Mouse (Mus musculus): ENCODE data around the gene Elk3. TPM values are rescaled to one million over a fixed set of nuclear protein-coding genes. Genes with fewer than 3 reads are reported as not detected.

Elk3 gene
- total RNA-seq, 1 experiment: 15.7 TPM

DNA sequence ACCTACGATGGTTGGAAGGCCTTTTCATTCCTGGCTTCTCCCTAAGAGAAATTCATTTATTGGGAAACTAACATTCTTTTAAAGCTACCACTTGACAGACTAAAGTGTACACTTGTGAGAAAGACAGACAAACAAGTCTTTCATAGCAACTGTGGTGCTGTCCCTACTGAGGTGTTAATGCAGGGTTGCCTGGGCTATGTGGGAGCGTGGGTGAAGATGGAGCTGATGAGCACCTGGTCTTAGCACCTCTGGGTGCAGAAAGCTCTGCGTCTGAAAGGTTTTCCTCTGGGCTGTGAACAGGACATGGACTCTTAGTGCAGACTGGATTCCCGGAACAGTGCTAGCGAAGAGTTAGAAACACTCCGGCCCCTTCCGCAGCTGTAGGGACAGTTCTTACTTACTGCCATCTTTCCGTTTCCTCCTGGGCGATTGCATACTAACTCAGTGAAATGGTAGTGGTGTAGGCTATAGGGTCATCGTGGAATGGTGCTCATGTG is 66.7 kb downstream of the Elk3 start:
- in situ Hi-C loops (cut with MboI; ENCODE audit: low sequenced_read_pairs in 2 of 2, unreplicated experiment in 2 of 2): no loop called here
- no peak overlapping the region for H3K27ac ChIP-seq (ENCODE audit: insufficient read depth, low read depth, low read length, poor library complexity, severe bottlenecking)
- TF ChIP-seq HCFC1 (IDR thresholded peaks at IDR 0.05; ENCODE audit: borderline replicate concordance, insufficient read depth, low read length) (no peak), ZC3H11A (IDR thresholded peaks at IDR 0.05; ENCODE audit: borderline replicate concordance, low read depth, low read length) (no peak), CHD2 (IDR thresholded peaks at IDR 0.05; ENCODE audit: low read depth, low read length) (no peak), MAFK (IDR thresholded peaks at IDR 0.05; ENCODE audit: insufficient read depth, low read depth, low read length) (no peak), ZNF384 (IDR thresholded peaks at IDR 0.05; ENCODE audit: low read depth, low read length) (no peak)
- H3K4me1 ChIP-seq (ENCODE audit: control insufficient read depth in 2 of 2, insufficient read depth in 2 of 2, low read length in 2 of 2, poor library complexity in 1 of 2): peaks cover 11 to 16% of the 10 kb centered on the region in 2 experiments
- DNase-seq (ENCODE audit: low read depth, low spot score): no peak
- H3K9ac ChIP-seq (ENCODE audit: insufficient read depth, low read depth, low read length, poor library complexity, severe bottlenecking): no peak overlapping the region; the same call in 1 of the 2 replicates
- H3K36me3 ChIP-seq (ENCODE audit: control insufficient read depth, insufficient read depth, low read length, poor library complexity, severe bottlenecking): peaks cover 5% of the 10 kb centered on the region
- H3K4me3 ChIP-seq (ENCODE audit: insufficient read depth in 1 of 2, low read depth in 1 of 2, low read length in 2 of 2, poor library complexity in 1 of 2, severe bottlenecking in 1 of 2): no peak overlapping the region
- no peaks in the 10 kb centered on the region for H3K9me3 ChIP-seq (ENCODE audit: control insufficient read depth, insufficient read depth, low read depth, low read length)

DNA sequence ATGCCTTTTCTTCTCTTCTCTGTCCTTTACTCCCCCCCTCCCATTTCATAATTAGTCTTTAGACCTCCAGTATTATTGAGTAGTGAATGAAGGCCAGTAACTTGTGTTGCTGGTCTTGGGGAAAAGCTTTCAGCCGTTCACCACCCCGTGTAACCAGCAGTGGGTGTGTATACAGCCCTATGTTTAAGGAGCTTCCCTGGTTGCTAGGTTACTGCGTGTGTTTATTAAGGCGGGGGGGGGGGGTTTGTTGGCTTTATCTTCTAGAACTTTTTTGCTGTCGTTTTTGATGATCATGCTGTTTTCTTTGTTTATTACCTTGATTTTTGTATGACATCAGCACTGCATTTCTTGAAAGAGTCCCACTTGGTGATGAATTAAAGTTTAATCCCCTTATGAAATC is 68.1 kb downstream of the Elk3 start:
- Histone ChIP-seq H3K27ac (ENCODE audit: insufficient read depth, low read depth, low read length, poor library complexity, severe bottlenecking) (peak overlapping the region; percentile 76; the same call in 1 of the 2 replicates), H3K9ac (ENCODE audit: insufficient read depth, low read depth, low read length, poor library complexity, severe bottlenecking) (no peak overlapping the region), H3K4me1 (ENCODE audit: control insufficient read depth in 2 of 2, insufficient read depth in 2 of 2, low read length in 2 of 2, poor library complexity in 1 of 2) (peaks cover 10 to 16% of the 10 kb centered on the region in 2 experiments), H3K4me3 (ENCODE audit: insufficient read depth in 1 of 2, low read depth in 1 of 2, low read length in 2 of 2, poor library complexity in 1 of 2, severe bottlenecking in 1 of 2) (no peak overlapping the region), H3K9me3 (ENCODE audit: control insufficient read depth, insufficient read depth, low read depth, low read length) (no peaks in the 10 kb centered on the region), H3K36me3 (ENCODE audit: control insufficient read depth, insufficient read depth, low read length, poor library complexity, severe bottlenecking) (peaks cover 9% of the 10 kb centered on the region)
- in situ Hi-C loops (cut with MboI; ENCODE audit: low sequenced_read_pairs in 2 of 2, unreplicated experiment in 2 of 2): no loop called here
- no peak for DNase-seq (ENCODE audit: low read depth, low spot score)
- no peak for TF ChIP-seq HCFC1 (IDR thresholded peaks at IDR 0.05; ENCODE audit: borderline replicate concordance, insufficient read depth, low read length)
- TF ChIP-seq CHD2 (IDR thresholded peaks at IDR 0.05; ENCODE audit: low read depth, low read length): no peak
- TF ChIP-seq ZNF384 (IDR thresholded peaks at IDR 0.05; ENCODE audit: low read depth, low read length): no peak
- no peak for TF ChIP-seq ZC3H11A (IDR thresholded peaks at IDR 0.05; ENCODE audit: borderline replicate concordance, low read depth, low read length)
- TF ChIP-seq MAFK (IDR thresholded peaks at IDR 0.05; ENCODE audit: insufficient read depth, low read depth, low read length): no peak

DNA sequence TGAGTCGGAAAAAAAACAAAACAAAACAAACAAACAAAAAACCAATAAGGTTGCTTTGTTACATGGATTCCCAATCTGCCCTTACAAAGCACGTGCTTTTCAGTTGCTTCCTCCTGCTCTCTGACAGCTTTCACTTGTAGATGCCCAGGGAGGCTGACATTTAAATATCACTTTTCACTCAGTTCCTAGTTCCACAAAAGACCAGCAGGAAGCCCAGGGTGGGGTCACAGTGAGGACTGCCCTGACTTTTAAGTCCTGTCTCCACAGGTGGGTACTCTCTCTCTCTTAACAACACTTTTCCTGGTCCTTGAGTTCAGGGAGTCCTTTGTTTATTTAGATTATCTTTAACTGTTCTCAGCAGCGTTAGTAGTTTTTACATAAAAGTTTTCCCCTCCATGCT is 68.7 kb downstream of the Elk3 start:
- Histone ChIP-seq H3K4me3 (ENCODE audit: insufficient read depth in 1 of 2, low read depth in 1 of 2, low read length in 2 of 2, poor library complexity in 1 of 2, severe bottlenecking in 1 of 2) (no peak overlapping the region), H3K36me3 (ENCODE audit: control insufficient read depth, insufficient read depth, low read length, poor library complexity, severe bottlenecking) (peaks cover 11% of the 10 kb centered on the region), H3K9ac (ENCODE audit: insufficient read depth, low read depth, low read length, poor library complexity, severe bottlenecking) (peak overlapping the region; percentile 32; the same call in 1 of the 2 replicates), H3K4me1 (ENCODE audit: control insufficient read depth in 2 of 2, insufficient read depth in 2 of 2, low read length in 2 of 2, poor library complexity in 1 of 2) (peaks cover 6 to 16% of the 10 kb centered on the region in 2 experiments), H3K9me3 (ENCODE audit: control insufficient read depth, insufficient read depth, low read depth, low read length) (no peaks in the 10 kb centered on the region), H3K27ac (ENCODE audit: insufficient read depth, low read depth, low read length, poor library complexity, severe bottlenecking) (peak overlapping the region; percentile 88; the same call in 1 of the 2 replicates)
- DNase-seq (ENCODE audit: low read depth, low spot score): peak; percentile 80
- in situ Hi-C loops (cut with MboI; ENCODE audit: low sequenced_read_pairs in 2 of 2, unreplicated experiment in 2 of 2): no loop called here
- TF ChIP-seq HCFC1 (IDR thresholded peaks at IDR 0.05; ENCODE audit: borderline replicate concordance, insufficient read depth, low read length) (0 out of 2 replicates have a peak, but pooled peaks have one; percentile 24), ZC3H11A (IDR thresholded peaks at IDR 0.05; ENCODE audit: borderline replicate concordance, low read depth, low read length) (no peak), ZNF384 (IDR thresholded peaks at IDR 0.05; ENCODE audit: low read depth, low read length) (no peak), MAFK (IDR thresholded peaks at IDR 0.05; ENCODE audit: insufficient read depth, low read depth, low read length) (no peak), CHD2 (IDR thresholded peaks at IDR 0.05; ENCODE audit: low read depth, low read length) (peak; percentile 44; the same call in 1 of the 2 replicates)

DNA sequence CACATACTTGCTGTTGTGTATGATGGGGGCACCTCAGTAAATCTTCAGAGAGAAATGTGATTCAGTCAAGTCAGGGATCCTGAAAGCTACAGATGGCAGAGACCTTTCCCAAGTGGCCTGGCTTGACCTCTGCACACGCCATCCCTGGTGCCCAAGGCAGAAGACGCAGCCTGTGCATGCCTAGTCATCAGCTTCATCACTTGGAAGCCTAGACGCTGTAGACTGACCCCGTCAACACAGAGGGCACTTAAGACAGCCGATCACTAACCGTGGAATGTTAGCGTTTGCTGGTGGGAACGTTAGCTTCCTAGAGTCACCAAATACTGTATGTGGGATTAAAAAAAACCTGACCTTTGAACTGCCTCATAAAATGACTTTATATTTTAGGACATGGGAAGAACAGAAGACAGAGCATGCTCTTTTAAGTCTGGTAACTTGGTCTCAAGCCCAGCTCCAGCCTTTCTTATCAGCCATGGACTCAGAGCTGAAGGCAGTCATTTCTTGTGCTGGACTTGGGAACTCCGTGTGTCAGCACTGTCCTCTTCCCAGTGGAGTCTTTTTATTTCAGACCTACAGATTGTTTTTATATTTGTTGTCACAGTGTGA is 71.6 kb downstream of the Elk3 start:
- TF ChIP-seq ZNF384 (IDR thresholded peaks at IDR 0.05; ENCODE audit: low read depth, low read length): no peak
- no peak for TF ChIP-seq CHD2 (IDR thresholded peaks at IDR 0.05; ENCODE audit: low read depth, low read length)
- no peak for TF ChIP-seq HCFC1 (IDR thresholded peaks at IDR 0.05; ENCODE audit: borderline replicate concordance, insufficient read depth, low read length)
- no peak for TF ChIP-seq MAFK (IDR thresholded peaks at IDR 0.05; ENCODE audit: insufficient read depth, low read depth, low read length)
- no peak for TF ChIP-seq ZC3H11A (IDR thresholded peaks at IDR 0.05; ENCODE audit: borderline replicate concordance, low read depth, low read length)
- Histone ChIP-seq H3K4me1 (ENCODE audit: control insufficient read depth in 2 of 2, insufficient read depth in 2 of 2, low read length in 2 of 2, poor library complexity in 1 of 2) (peaks cover 6 to 16% of the 10 kb centered on the region in 2 experiments), H3K9ac (ENCODE audit: insufficient read depth, low read depth, low read length, poor library complexity, severe bottlenecking) (no peak overlapping the region), H3K9me3 (ENCODE audit: control insufficient read depth, insufficient read depth, low read depth, low read length) (no peaks in the 10 kb centered on the region), H3K27ac (ENCODE audit: insufficient read depth, low read depth, low read length, poor library complexity, severe bottlenecking) (no peak overlapping the region), H3K4me3 (ENCODE audit: insufficient read depth in 1 of 2, low read depth in 1 of 2, low read length in 2 of 2, poor library complexity in 1 of 2, severe bottlenecking in 1 of 2) (no peak overlapping the region), H3K36me3 (ENCODE audit: control insufficient read depth, insufficient read depth, low read length, poor library complexity, severe bottlenecking) (peaks cover 16% of the 10 kb centered on the region)
- in situ Hi-C loops (cut with MboI; ENCODE audit: low sequenced_read_pairs in 2 of 2, unreplicated experiment in 2 of 2): no loop called here
- DNase-seq (ENCODE audit: low read depth, low spot score): no peak
